Mouse (Mus musculus): ENCODE data around the gene Gsto2. TPM values are rescaled to one million over a fixed set of nuclear protein-coding genes. Genes with fewer than 3 reads are reported as not detected.
"Not testable (repeated sequence)": the region's sequence is repeated elsewhere in the genome, so short reads cannot be mapped to it uniquely, and the experiment has no call there.

The Gsto2 gene
- polyA plus RNA-seq, 1 experiment from 2014 or later = 0.98 TPM

DNA sequence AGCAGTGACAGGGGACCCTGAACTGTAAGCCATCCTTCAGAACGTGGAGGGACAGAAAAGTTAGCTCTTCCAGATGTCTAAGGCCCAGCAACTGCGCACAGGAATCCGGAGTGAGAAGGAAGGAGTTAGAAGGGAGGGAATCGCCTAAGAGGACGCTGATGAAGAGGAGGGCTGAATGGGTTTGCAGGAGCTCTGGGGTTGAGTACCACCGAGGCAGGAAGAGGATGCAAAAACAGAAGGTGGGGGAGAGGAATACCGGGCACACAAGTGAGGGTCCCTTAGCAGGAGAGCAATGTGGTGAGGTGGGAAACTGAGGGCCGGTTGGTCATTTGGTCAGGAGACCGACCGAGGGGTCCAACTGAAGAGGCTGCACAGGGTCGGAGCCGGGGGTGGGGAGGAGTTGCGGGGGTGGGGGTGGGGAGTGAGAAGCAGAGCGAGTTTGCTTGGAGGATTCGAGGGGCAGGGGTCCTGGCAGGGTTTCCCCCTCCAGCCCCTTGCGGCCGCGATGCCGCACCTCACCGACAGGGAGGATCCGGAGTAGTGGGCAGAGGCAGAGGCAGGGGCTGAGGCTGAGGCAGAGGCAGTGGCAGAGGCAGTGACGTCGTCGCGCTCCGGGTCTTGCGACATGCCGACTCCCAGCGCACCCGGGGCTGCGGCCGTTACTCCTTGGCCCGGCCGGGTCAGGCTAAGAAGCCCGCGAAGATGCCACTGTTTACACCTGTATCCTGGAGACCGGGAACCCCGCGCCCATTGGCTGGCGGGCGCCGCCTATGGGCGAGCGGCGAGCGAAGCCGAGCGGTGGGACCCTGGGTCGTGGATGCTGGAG, 28.4 kb upstream of the Gsto2 start:
- peak; percentile 96 for ATAC-seq (ENCODE audit: low FRiP score, low read depth)

DNA sequence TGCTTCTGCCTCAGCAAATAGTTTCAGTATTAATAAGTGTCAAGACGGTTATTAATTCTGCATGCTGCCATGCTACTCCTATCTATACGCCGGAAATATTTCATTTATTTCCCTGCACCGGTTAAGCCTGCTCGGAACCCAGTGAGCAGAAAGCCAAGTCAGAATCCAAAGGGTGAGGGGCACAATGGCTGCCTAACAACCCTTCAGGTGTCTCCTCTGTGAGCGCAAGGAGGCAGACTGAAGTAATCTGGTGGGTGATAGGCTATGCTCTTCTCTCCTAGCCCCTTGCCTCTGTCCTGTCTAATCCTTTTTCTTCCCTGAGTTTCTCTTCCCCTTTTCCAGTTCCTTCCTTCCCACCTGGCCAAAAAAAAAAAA, 27.8 kb upstream of the Gsto2 start:
- Histone ChIP-seq H3K9me3 (no peaks in the 10 kb centered on the region), H3K4me2 (replicated peaks) (peak overlapping the region; percentile 86), H3K36me3 (no peaks in the 10 kb centered on the region), H3K4me3 (peak overlapping the region; percentile 51), H3K27ac (no peak overlapping the region), H3K9ac (peak overlapping the region; percentile 48), H3K4me1 (no peaks in the 10 kb centered on the region), H3K27me3 (replicated peaks) (peaks cover 5% of the 10 kb centered on the region; the same call in 1 of the 2 replicates)
- peak; percentile 74 for ATAC-seq (ENCODE audit: low FRiP score, low read depth)
- WGBS = under 1% methylated on average over 6 of the region's 6 CpGs

More for the DNA sequence above, 28.4 kb upstream of the Gsto2 start:
- H3K36me3 ChIP-seq = no peaks in the 10 kb centered on the region
- H3K27ac ChIP-seq = no peak overlapping the region
- peak overlapping the region; percentile 48 for H3K9ac ChIP-seq
- H3K9me3 ChIP-seq = no peaks in the 10 kb centered on the region
- H3K4me3 ChIP-seq = peak overlapping the region; percentile 51
- peaks cover 5% of the 10 kb centered on the region; the same call in 1 of the 2 replicates for H3K27me3 ChIP-seq (replicated peaks)
- 3% methylated on average over 49 of the region's 49 CpGs for WGBS
- peak overlapping the region; percentile 86 for H3K4me2 ChIP-seq (replicated peaks)
- no peaks in the 10 kb centered on the region for H3K4me1 ChIP-seq

DNA sequence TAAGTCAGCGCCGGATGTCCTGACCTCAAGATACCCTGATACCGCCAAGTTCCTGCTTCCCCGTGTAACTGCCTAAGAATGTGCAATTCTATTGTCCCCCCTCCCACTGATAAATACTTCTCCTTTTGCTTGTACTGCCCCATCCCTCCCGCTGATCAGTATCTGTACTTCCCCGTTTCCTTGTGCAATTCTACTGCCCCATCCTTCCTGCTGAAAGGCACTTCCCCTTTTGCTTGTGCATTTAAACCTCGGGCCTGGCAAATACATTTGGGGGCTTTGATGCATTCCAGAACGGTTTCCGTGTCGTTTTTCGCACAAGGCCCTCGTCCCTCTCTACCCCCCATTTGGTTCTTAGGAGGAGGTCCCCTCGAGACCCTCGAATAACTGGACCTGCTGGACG, 24.1 kb upstream of the Gsto2 start:
- H3K4me3 ChIP-seq; H3K4me2 ChIP-seq (replicated peaks); ATAC-seq (ENCODE audit: low FRiP score, low read depth); H3K4me1 ChIP-seq; H3K9ac ChIP-seq; H3K9me3 ChIP-seq; H3K36me3 ChIP-seq; H3K27me3 ChIP-seq (replicated peaks); H3K27ac ChIP-seq: not testable (repeated sequence)
- WGBS = 85% methylated on average over 15 of the region's 15 CpGs

DNA sequence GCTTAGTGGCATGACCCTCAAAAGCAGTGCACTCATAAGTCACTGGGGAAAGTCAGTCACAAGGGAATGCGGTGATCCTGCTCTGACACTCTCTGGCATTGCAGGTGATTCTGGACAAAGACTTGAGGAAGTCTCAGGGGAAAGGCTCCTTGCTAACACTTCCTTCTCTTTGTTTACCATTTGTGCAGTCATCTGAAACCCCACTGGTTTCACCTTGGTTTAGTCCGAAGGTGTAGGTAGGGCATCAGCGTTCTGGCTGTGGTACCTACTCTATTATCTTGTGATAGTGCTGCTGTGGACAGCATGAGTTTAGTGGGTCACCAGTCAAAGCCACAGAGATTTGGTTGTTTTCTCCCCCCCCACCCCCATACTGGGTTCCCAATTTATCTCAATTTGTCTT, 15.6 kb upstream of the Gsto2 start:
- no peak for ATAC-seq (ENCODE audit: low FRiP score, low read depth)

DNA sequence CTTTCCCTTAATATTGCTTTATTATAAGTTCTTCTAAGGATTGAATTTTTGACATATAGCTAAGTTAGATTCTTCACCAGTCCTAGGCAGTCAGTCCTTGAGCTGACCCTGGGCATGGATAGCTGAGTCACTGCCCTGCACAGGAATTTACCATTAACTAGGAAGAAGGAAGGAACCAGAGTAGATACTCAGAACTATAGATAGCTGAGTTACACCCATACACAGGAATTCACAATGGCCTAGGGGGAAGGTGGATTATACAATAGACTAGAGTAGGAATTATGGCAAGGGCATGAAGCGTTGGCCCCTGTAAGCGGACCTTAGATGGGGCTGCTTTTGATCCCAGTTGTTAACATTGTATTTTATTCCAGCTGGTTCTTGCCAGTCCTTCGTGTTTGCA, 13.2 kb upstream of the Gsto2 start:
- ATAC-seq (ENCODE audit: low FRiP score, low read depth); H3K36me3 ChIP-seq; H3K27ac ChIP-seq; H3K27me3 ChIP-seq (replicated peaks); H3K4me3 ChIP-seq; H3K9ac ChIP-seq; H3K9me3 ChIP-seq; H3K4me1 ChIP-seq; H3K4me2 ChIP-seq (replicated peaks): not testable (repeated sequence)
- WGBS = 85% methylated on average over 3 of the region's 3 CpGs

More for the DNA sequence above, 15.6 kb upstream of the Gsto2 start:
- no peaks in the 10 kb centered on the region for H3K4me1 ChIP-seq
- H3K36me3 ChIP-seq = no peaks in the 10 kb centered on the region
- H3K27me3 ChIP-seq (replicated peaks) = no peaks in the 10 kb centered on the region
- 81% methylated on average over 3 of the region's 3 CpGs for WGBS
- no peaks in the 10 kb centered on the region for H3K9me3 ChIP-seq
- H3K9ac ChIP-seq = no peak overlapping the region
- no peak overlapping the region for H3K4me3 ChIP-seq
- H3K27ac ChIP-seq = no peak overlapping the region
- H3K4me2 ChIP-seq (replicated peaks) = no peak overlapping the region

DNA sequence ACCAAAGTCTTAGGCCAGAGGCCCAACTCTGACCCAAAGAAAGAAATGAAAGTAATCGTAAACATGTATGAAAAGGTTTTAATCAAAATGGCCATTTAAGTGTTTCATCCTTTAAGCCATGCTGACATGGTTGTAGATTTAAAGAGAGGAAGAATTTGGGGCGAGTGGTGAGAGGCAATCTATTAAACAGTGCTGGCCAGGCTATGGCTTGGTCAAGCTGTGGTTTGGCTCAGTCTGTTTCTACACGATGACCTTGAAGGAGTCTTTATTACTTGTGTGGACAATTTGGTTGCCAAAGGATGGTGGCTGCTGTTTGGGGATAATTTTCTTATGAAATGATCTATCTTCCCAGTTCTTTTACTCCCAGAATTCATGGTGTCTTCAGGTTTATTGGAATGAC, 12.3 kb upstream of the Gsto2 start:
- Histone ChIP-seq H3K27ac (no peak overlapping the region), H3K9ac (no peak overlapping the region)
- ATAC-seq (ENCODE audit: low FRiP score, low read depth) = no peak

DNA sequence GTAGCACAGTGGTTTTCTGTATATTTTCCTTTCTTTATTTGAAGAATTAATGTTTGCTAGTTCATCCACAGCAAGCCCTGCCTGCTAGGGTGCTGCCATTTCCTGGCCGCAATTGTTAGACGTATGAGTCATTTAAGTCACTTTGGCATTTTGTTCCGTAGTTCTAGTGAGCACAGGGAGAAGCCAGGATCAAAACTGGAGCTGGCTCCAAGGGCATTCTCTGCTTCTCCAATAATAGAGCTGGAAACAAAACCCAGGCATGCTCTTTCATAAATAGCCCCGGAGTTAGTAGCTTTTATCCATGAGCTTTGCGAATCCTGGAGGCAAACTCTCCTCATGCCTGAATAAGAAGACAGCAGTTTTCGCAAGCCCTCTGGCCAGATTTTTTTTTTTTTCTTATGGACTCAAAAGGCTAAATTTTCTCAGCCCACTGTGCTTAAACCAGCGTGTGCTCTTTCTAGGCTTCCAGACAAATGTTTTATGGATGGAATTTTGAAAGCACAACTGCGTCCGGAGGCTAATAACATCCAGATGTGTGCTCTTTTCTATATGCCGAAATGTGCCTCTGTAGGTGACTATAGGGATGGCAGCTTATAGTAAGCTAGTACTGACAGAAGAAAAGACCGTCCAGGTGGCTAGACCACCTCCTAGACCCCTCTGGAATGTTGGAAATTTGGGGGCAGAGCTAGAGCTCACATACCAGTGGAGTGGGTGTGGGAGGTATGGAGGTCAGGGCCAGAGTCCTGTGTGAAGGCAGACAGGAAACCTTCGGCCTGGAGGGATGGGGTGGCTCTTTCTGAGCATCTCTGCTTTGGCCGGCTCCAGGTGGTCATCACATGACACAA, 11.2 kb upstream of the Gsto2 start:
- peak; percentile 73 for ATAC-seq (ENCODE audit: low FRiP score, low read depth)
- Histone ChIP-seq H3K9me3 (no peaks in the 10 kb centered on the region), H3K36me3 (0 out of 2 replicates have a peak, but pooled peaks cover under 1% of the 10 kb centered on the region), H3K4me3 (peak overlapping the region; percentile 61), H3K4me1 (no peaks in the 10 kb centered on the region), H3K4me2 (replicated peaks) (peak overlapping the region; percentile 98), H3K27ac (no peak overlapping the region), H3K9ac (peak overlapping the region; percentile 81; the same call in 1 of the 2 replicates), H3K27me3 (replicated peaks) (no peaks in the 10 kb centered on the region)
- WGBS = 26% methylated on average over 13 of the region's 13 CpGs

More for the DNA sequence above, 12.3 kb upstream of the Gsto2 start:
- Histone ChIP-seq H3K4me3 (no peak overlapping the region), H3K4me2 (replicated peaks) (no peak overlapping the region), H3K9me3 (no peaks in the 10 kb centered on the region), H3K36me3 (no peaks in the 10 kb centered on the region), H3K27me3 (replicated peaks) (no peaks in the 10 kb centered on the region), H3K4me1 (no peaks in the 10 kb centered on the region)
- WGBS = 86% methylated on average over 3 of the region's 3 CpGs

DNA sequence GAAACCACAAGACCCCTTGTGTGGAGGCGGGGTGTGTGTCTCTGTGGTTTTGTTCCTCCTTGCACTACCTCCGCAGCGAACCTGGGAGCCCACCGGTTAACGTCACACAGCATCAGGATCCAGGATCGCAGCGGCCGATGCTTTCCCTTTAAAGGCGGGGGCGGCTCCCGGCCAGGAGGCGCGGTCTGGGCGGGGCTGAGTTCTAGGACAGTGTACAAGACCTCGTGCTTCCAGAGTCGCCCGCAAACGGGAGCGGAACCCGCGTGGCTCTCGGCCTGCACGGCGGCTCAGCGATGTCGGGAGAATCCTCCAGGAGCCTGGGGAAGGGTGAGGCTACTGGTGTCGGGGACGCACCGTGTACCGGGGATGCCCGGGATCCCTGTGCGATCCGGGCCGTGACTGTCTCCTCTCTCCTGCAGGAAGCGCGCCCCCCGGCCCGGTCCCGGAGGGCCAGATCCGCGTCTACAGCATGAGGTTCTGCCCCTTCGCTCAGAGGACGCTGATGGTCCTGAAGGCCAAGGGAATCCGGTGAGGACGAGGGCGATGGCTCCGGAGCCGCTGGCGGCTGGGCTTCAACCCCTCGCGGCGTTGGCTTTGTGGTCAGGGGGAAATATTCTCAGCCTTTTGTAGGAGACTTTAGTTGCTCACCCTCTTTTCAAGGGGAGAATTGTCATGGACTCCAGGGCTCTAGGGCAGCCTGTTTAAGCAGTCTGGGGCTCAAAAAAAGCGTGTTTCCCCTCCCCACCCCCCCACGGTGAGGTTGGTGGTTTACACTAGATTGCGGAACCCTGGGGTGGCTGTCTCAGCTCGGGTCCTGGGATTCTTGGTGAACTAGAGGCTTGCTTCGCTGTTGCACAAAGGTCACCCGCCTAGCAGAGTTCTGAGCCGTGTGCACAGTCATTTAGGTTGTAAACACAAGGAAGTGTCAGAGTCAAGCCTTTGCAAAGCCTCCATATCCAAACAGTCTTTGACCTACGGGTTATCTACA, 10.2 kb upstream of the Gsto2 start, which contains the start of gene Gsto1:
TSS of gene Gsto1 (plus strand) at position 175 of the 988 bp plus-strand sequence.
- peak within 1 kb of the TSS; percentile 81 for H3K9ac ChIP-seq
- peaks cover 9% of the 10 kb centered on the region; the same call in 1 of the 2 replicates for H3K36me3 ChIP-seq
- H3K4me1 ChIP-seq = no peaks in the 10 kb centered on the region
- peak within 1 kb of the TSS; percentile 98 for H3K4me2 ChIP-seq (replicated peaks)
- under 1% methylated on average over 60 of the region's 60 CpGs for WGBS
- peak; percentile 97 for ATAC-seq (ENCODE audit: low FRiP score, low read depth)
- H3K27ac ChIP-seq = no peak within 1 kb of the TSS
- no peaks in the 10 kb centered on the region for H3K27me3 ChIP-seq (replicated peaks)
- no peaks in the 10 kb centered on the region for H3K9me3 ChIP-seq
- peak within 1 kb of the TSS; percentile 61 for H3K4me3 ChIP-seq

DNA sequence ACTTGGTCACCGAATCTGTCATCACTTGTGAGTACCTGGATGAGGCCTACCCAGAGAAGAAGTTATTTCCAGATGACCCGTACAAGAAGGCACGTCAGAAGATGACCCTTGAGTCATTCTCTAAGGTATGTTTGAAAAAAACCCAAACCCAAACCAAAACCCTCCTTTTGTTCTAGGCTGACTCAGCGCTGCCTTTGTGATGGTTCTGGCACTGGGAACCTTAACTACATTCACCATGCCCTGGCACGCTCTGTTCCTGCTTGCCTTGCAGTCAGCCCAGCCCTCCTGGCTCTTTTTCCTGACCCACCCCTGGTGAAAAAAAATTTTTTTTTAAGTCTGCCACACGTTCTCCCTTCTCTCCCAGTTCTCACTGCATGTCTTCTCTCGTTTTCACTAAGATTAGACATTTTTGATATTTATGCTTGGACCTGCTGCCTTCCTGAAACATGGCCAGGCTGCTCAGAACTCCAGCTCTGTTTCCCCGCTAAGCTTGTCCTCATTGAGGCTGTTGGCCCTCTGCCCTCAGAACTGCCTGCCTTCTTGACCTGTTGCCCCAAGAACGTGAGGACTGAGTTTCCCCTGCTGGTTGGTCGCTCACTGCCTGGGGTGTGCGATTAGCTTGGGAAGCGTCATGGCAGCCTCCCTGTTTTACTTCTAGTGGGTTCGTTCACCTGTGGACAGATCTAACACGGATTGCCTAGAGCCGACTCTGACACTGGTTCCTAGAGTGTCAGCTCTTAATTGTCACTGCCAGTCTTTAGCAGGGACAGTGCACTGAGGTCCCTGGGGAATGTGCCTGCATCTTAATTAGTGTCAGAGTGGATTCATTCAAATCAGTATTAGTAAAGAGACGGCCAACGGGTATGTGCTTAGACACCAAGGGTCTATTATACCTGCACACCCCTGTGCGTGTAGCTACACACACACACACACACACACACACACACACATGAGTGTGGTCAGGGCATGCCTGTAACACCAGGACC, 7.1 kb upstream of the Gsto2 start:
- ATAC-seq (ENCODE audit: low FRiP score, low read depth) = no peak
- H3K4me3 ChIP-seq = no peak overlapping the region
- H3K9me3 ChIP-seq = no peaks in the 10 kb centered on the region
- WGBS = 85% methylated on average over 18 of the region's 18 CpGs
- no peak overlapping the region for H3K4me2 ChIP-seq (replicated peaks)
- H3K27me3 ChIP-seq (replicated peaks) = no peaks in the 10 kb centered on the region
- H3K9ac ChIP-seq = no peak overlapping the region
- peaks cover 15% of the 10 kb centered on the region; the same call in 1 of the 2 replicates for H3K36me3 ChIP-seq
- H3K4me1 ChIP-seq = no peaks in the 10 kb centered on the region
- H3K27ac ChIP-seq = no peak overlapping the region

DNA sequence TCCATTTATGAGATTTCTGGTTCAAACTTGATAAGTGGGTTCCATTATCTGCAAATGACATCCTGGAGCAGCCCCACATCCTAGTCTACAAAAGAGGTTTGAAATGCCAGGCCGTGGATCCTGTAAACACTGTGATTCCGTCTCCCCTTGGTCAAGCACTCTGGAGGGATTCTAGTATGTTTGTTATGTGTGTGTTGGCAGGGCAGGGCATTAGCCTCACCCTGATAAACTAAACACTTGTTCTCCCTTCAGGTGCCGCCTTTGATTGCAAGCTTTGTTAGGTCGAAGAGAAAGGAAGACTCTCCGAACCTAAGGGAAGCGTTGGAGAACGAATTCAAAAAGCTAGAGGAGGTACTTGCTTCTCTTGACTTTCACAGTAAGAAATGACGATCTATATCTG, 6.2 kb upstream of the Gsto2 start:
- Histone ChIP-seq H3K27me3 (replicated peaks) (no peaks in the 10 kb centered on the region), H3K9me3 (no peaks in the 10 kb centered on the region), H3K4me3 (no peak overlapping the region), H3K4me2 (replicated peaks) (no peak overlapping the region), H3K36me3 (peaks cover 15% of the 10 kb centered on the region; the same call in 1 of the 2 replicates), H3K4me1 (no peaks in the 10 kb centered on the region), H3K27ac (no peak overlapping the region), H3K9ac (no peak overlapping the region)
- no peak for ATAC-seq (ENCODE audit: low FRiP score, low read depth)
- WGBS = 91% methylated on average over 8 of the region's 8 CpGs
